Mouse (Mus musculus): ENCODE data around the gene Bco2. TPM values are rescaled to one million over a fixed set of nuclear protein-coding genes. Genes with fewer than 3 reads are reported as not detected.

Gene Bco2
- 1 to 10 TPM in 1 of 2 experiments, under 1 TPM in 1; 0.99 to 1.1 TPM for total RNA-seq (2023)

GRCm38 (mm10) chr9:50555094-50555446 lies at the start of gene Bco2:
Gene Bco2 (minus strand): TSS chr9:50555181.

GRCm38 (mm10) chr9:50603189-50603997 lies 48.4 kb upstream of the Bco2 start, which contains the start of the genes Sdhd and Timm8b:
Gene Sdhd (minus strand): TSS chr9:50603812.
Gene Timm8b (plus strand): TSS chr9:50603910.

GRCm38 (mm10) chr9:50561145-50561917 lies 6.3 kb upstream of the Bco2 start, which contains the start of gene Tex12:
Gene Tex12 (minus strand): TSS chr9:50561325.

GRCm38 (mm10) chr9:50554241-50555093 lies 514 bp downstream of the Bco2 start, which contains the start of gene Il18:
Gene Il18 (plus strand): TSS chr9:50554827.

GRCm38 (mm10) chr9:50528293-50528892 lies 26.6 kb downstream of the Bco2 start, which contains the start of gene Pts:
Gene Pts (minus strand): TSS chr9:50528724.

GRCm38 (mm10) chr9:50494311-50494710 lies 60.7 kb downstream of the Bco2 start, which contains the start of gene Plet1:
Gene Plet1 (plus strand): TSS chr9:50494525.

Other genes with a start within 250 kb of the Bco2 start
- gene Rpl10-ps3, start 210.2 kb downstream of the Bco2 start, total RNA-seq (2023) = 100 to 1,000 TPM; 841 to 845 TPM
- gene Plet1, start 60.7 kb downstream of the Bco2 start, total RNA-seq (2023) = not detected
- 10 to 100 TPM; 44.5 to 47.3 TPM for gene Pts, start 26.5 kb downstream of the Bco2 start, total RNA-seq (2023)
- gene Il18, start 354 bp downstream of the Bco2 start, total RNA-seq (2023) = 1 to 10 TPM; 4.3 to 5.3 TPM
- gene Tex12, start 6.1 kb upstream of the Bco2 start, total RNA-seq (2023) = under 1 TPM in 1 of 2 experiments, not detected in 1; 0.39 TPM
- gene Sdhd, start 48.6 kb upstream of the Bco2 start, total RNA-seq (2023) = 10 to 100 TPM; 76.6 to 86.2 TPM
- gene Timm8b, start 48.7 kb upstream of the Bco2 start, total RNA-seq (2023) = 10 to 100 TPM; 48.7 to 53.5 TPM
- gene Pih1d2, start 62.1 kb upstream of the Bco2 start, total RNA-seq (2023) = under 1 TPM; 0.42 to 0.90 TPM
- gene Nkapd1, start 62.3 kb upstream of the Bco2 start, total RNA-seq (2023) = 10 to 100 TPM; 10.8 to 12.4 TPM
- gene Dlat, start 104.6 kb upstream of the Bco2 start, total RNA-seq (2023) = 10 to 100 TPM; 18.8 to 21.4 TPM
- under 1 TPM in 1 of 2 experiments, not detected in 1; 0.11 TPM for gene Dixdc1, start 184.3 kb upstream of the Bco2 start, total RNA-seq (2023)
- gene 2310030G06Rik, start 191.4 kb upstream of the Bco2 start, total RNA-seq (2023) = not detected
- 1 to 10 TPM; 2.3 to 2.7 TPM for gene Cryab, start 196.1 kb upstream of the Bco2 start, total RNA-seq (2023)
- not detected for gene Hspb2, start 197.2 kb upstream of the Bco2 start, total RNA-seq (2023)
- gene Fdxacb1, start 213.1 kb upstream of the Bco2 start, total RNA-seq (2023) = 1 to 10 TPM; 4.6 to 6.4 TPM
- 10 to 100 TPM; 11.2 to 13.2 TPM for gene Alg9, start 219.8 kb upstream of the Bco2 start, total RNA-seq (2023)
- 10 to 100 TPM; 11.1 to 17.2 TPM for gene 1110032A03Rik, start 220.3 kb upstream of the Bco2 start, total RNA-seq (2023)